Comparison of ENCODE assay signal across 8 mouse cellular contexts in genomic region chr8:92364776-92365240, GRCm38 (mm10). TPM values are rescaled to one million over a fixed set of nuclear protein-coding genes. Genes with fewer than 3 reads are reported as not detected.
DNase-seq lines count a peak whose midpoint lies in the region; ATAC-seq lines count a peak whose summit lies in the region.

No protein-coding gene starts in this region.

- no peaks in the 10 kb centered on the region for H3K36me3 ChIP-seq in lung, embryonic 16.5 days (ENCODE audit: control insufficient read depth, insufficient read depth, low read length)

- peak; percentile 54 for DNase-seq in embryo, embryonic 10 days (ENCODE audit: low spot score)
- no peak for DNase-seq in embryo, embryonic 10.5 days (ENCODE audit: low spot score)
- DNase-seq in right cerebral cortex, postnatal 4 days = peak; percentile 12
- DNase-seq in right cerebral cortex, postnatal 14 days = no peak
- DNase-seq in yolk sac, embryonic 10.5 days (ENCODE audit: low spot score) = peak; percentile 12
- no peak for DNase-seq in spleen, adult 12 weeks (ENCODE audit: low spot score)
- no peak for DNase-seq in cerebellum, adult 18-20 months

- H3K4me1 ChIP-seq in lung, embryonic 16.5 days (replicated peaks; ENCODE audit: control insufficient read depth, insufficient read depth, low read length) = peaks cover 5% of the 10 kb centered on the region; the same call in 1 of the 2 replicates

- 10% methylated on average over 20 of the region's 20 CpGs for WGBS in lung, embryonic 16.5 days

- H3K4me2 ChIP-seq in lung, embryonic 16.5 days (ENCODE audit: low read depth, low read length) = peak overlapping the region; percentile 58

- ATAC-seq in lung, embryonic 16.5 days (ENCODE audit: low read depth) = peak; percentile 41; the same call in 1 of the 2 replicates

- H3K27me3 ChIP-seq in lung, embryonic 16.5 days (ENCODE audit: control insufficient read depth, insufficient read depth, low read depth, low read length) = peaks cover 50% of the 10 kb centered on the region

- peak overlapping the region; percentile 74 for H3K27ac ChIP-seq in lung, embryonic 16.5 days (ENCODE audit: low read length)

- peak overlapping the region; percentile 41 for H3K4me3 ChIP-seq in lung, embryonic 16.5 days (ENCODE audit: low read length)

- H3K9ac ChIP-seq in lung, embryonic 16.5 days (ENCODE audit: low read length) = peak overlapping the region; percentile 59

- no peaks in the 10 kb centered on the region for H3K9me3 ChIP-seq in lung, embryonic 16.5 days (ENCODE audit: control insufficient read depth, low read length)

RNA-seq across cellular contexts. Expression of gene Irx5, which starts 7.4 kb away (rescaled TPM):
- polyA plus RNA-seq in lung, embryonic 16.5 days (2015; fragmentation: Nextera tagmentation; extraction: Ambion mirVana) = 10.4 and 11.9 TPM in 2 replicates

Comparison
In these comparisons a context has a peak if more than half of its experiments do, and no peak if none do; other contexts are left out.
1. DNase-seq: peak in embryo, embryonic 10 days (single experiment), right cerebral cortex, postnatal 4 days (single experiment) and yolk sac, embryonic 10.5 days (single experiment); none in embryo, embryonic 10.5 days (single experiment), right cerebral cortex, postnatal 14 days (single experiment), spleen, adult 12 weeks (single experiment) and cerebellum, adult 18-20 months (0 of 2).